Mouse (Mus musculus) CD4-positive helper T cell, adult 2 months (primary cell): ENCODE data around the gene Smad3.

Source experiments
- DNase-seq: peaks from one replicate; pipeline ENCODE4 v3.0.0-alpha.2; 2012; ENCODE audit warnings: low read depth, missing footprints, low spot score

Smad3 gene

DNA sequence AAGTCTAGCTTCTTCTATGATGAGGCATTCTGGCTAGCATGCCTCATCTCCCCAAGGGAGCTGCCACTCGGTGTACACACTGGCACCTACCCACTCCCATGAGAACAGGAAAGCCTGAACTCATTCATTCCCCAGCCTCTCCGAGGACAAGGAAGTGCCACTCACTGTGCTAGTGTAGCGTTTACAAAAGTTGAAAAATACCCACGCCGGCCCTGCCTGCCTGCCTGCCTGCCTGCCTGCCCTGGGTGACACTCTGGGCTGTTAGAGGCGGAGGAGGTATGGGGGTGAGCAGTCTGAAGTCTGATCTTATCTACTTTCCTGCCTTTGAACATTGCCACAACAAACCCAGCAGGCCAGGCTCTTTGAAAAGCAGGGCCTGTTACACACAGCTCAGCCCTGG lies 37.1 kb downstream of the Smad3 start:
- peak; percentile 91 for DNase-seq

DNA sequence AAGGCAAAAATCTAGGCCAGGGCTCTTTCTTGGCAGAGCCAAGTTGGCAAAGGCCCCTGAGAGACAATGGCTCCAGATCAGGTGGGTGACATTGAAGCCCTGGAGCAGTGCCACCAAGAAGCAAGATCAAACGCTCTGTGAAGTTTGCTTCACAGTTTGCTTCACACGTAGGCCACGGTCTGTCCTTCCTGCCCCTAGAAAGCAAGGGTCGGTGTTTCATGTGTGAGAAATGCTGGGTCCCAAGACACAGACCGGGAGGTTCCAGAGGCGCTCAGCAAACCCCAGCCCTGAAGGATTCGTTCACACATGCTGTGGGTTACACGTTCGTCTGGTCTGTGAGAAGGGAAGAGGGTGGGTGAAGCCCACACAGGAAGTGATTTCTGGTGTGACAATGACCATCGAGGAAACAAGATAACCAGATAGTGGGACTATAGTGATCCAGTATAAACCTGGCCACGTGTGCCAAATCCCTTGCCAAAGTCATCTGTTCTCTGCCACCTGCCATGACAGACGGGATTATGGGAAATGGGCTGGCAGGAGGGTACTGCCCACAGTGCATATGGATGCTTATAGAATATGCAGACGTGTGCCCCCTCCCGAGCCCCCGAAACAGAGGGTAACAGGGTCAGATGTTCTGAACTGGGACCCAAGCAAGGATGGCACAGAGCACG lies 37.9 kb downstream of the Smad3 start:
- peak; percentile 74 for DNase-seq

GRCm38 (mm10) chr9:63718735-63719358 lies 38.9 kb downstream of the Smad3 start:
- peak; percentile 35 for DNase-seq

DNA sequence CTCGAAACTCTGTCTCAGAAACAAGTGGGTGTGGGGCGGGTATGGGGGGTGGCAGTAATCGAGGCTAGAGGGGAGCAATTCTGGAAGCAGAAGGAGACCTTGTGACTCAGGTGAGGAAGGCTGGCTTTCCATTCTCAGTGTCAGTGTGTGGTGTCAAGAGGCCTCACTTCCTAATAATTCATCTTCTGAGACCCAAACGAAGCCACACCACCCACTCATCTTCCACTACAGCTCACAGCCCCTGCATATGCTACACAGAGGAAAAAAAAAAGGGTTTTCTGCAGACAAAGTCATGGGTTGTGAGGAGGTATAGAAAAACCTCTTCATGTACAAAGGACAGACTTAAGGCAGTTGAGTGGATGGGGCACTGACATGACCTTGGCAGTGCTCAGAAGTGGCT lies 39.6 kb downstream of the Smad3 start:
- peak; percentile 60 for DNase-seq

GRCm38 (mm10) chr9:63717474-63718005 lies 40.3 kb downstream of the Smad3 start:
- DNase-seq, result no peak

GRCm38 (mm10) chr9:63716150-63717138 lies 41.4 kb downstream of the Smad3 start:
- DNase-seq, result peak; percentile 66

DNA sequence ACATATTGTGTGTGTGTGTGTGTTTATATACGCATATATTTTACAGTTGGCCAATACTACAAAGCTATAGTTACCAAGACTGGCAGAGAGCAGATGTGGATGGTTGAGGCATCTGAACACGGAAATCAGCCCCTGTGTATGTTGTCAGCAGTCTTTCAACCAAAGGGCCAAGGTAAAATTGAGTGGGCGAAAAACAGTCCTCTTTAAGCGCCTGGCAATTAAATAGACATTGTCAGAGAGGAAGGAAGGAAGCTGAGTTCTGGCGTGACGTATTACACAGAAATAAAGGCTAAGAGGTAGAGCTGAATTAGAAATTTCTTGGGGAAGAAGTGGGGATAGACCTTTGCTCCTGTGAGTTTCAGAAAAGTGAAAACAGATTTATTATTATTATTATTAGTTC lies 43.2 kb downstream of the Smad3 start:
- peak; percentile 44 for DNase-seq

DNA sequence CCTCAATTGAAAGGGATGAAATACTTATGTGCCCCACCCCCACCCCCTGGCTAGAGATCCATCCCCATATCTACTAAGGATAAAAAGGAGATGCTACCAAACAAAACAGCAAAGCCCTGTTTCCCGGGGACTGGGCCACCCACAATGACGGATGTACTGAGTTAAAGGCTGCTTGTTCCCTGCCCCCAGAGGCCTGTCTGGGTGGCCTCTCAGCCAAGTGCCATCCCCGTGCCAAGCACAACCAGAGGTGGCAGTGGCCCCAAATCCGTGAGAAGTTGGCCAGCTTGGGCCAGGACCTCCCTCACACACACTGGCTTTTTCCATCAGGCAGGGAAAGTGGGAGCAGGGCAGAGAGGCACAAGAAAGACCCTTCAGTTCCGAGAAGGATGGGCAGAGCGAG lies 45.0 kb downstream of the Smad3 start:
- no peak for DNase-seq

GRCm38 (mm10) chr9:63711580-63712230 lies 46.1 kb downstream of the Smad3 start:
- DNase-seq, result peak; percentile 69

DNA sequence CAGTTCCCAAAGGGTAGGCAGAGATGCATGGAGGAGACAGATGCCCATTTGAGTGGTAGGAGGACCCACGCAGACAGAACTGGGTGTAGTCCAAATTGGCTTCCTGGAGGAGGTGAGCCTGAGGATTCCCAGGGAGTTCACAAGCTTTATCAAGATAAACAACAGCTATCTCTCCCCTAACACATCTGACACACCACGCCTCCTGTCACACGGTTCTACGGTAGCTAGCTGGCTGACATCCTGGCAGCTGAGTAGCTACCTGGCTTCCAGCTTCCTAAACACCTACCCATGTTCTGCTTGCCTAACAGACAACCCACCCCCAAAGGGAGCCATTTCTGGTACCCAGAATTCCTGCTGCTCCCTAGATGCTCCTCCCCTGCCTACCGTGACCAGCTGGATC lies 47.9 kb downstream of the Smad3 start:
- peak; percentile 41 for DNase-seq

DNA sequence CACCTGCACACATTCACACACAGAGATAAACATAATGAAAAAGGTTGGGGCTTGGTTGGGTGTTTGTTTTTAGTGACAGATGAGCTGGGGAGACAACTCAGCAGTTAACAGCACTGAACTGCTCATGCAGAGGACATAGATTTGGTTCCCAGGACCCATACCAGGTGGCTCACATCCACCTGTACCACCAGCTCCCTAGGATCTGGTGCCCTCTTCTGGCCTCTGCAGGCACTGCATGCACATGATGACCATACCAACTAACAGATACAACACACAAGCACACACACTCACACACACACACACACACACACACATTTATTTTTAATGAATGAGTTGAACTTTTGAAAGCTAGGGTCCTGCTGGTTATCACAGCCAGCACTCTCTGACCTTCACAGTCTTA lies 48.5 kb downstream of the Smad3 start:
- DNase-seq, result no peak

GRCm38 (mm10) chr9:63707816-63708588 lies 49.8 kb downstream of the Smad3 start:
- DNase-seq, result peak; percentile 64

DNA sequence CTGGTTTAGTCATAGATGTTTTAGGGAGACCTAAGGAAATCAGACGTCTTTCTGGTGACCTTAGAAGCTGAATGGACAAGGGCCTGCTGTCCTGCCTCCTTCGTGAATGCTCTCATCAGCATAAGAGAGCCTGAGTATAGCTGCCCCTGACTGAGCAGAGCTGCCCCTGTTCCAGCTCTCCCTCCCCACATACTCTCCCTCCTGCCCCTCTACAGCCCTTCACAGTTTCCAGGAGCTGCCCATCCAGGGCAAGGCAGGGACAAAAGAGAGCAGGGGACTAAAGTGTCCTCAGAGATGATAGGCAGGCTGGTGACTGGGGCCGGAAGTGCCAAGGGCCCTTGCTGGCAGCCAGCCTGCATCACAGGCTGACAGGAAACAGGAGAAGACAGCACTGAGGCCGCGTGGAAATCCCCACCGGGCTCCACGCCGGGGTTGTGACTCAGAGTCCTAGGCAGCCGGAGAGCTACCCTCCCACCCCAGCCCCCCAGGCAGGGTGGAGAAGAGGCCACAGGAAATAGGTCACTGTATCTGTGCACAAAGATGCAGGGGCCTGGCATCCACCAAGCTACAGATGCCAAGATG lies 51.6 kb downstream of the Smad3 start:
- DNase-seq, result peak; percentile 96

- DNase-seq, result no peak
Measured at GRCm38 (mm10) chr9:63704979-63705751, 52.6 kb downstream of the Smad3 start.

- no peak for DNase-seq
Measured at GRCm38 (mm10) chr9:63704131-63704530, 53.7 kb downstream of the Smad3 start.

GRCm38 (mm10) chr9:63703236-63703785 lies 54.5 kb downstream of the Smad3 start:
- DNase-seq, result peak; percentile 39

DNA sequence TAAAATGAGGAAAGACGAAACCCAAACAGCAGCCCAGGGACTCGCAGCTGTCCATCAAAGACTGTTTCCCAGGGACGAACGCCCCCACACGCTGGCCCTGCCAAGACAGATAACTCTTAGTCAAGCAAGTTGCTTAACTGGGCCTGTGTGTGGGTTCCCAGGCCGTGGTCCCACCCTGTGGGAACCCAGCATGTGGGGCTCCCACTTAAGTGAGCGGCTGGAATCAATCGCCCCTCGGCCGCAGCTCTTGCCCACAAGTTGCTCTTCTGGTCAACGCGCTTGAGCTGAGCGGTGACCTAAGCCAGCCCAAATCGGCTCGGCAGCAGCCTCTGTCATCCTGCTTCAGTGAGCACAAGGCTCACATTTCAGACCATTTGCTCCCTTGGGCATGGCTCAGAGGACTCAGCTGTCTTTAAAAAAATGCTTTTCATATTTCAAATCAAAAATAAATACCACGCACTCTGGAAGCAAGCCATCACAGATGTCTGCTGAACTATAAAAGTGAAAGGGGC lies 55.2 kb downstream of the Smad3 start:
- no peak for DNase-seq

- DNase-seq, result no peak
Measured at GRCm38 (mm10) chr9:63701957-63702309, 55.9 kb downstream of the Smad3 start.
